Mouse (Mus musculus): ENCODE results near the gene Acsm1.
"Not testable (repeated sequence)": the region's sequence is repeated elsewhere in the genome, so short reads cannot be mapped to it uniquely, and the experiment has no call there.

Gene Acsm1

DNA sequence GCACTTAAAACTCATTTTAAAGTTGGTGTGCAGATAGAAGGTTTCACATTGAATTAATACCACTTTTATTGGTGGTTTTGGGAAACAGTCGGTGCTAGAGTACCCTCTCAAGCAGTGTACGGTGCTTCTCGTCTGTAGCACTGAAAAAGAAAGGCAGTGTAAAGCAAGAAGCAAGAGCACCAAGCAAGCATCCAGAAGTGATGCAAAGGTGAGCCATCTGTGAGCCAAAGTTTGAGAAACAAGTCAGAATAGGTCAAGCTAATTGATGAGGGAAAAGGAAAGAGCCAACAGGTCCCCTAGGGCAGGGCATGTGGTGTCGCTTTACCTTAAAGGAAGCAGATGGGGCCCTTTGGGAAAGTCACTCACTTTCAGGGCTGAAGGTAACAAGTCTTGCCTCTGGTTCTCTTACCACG, at the start of gene Acsm1:
Acsm1 (plus strand) TSS at position 363 of the 413 bp plus-strand sequence.
- no peak for DNase-seq (ENCODE audit: low spot score)

DNA sequence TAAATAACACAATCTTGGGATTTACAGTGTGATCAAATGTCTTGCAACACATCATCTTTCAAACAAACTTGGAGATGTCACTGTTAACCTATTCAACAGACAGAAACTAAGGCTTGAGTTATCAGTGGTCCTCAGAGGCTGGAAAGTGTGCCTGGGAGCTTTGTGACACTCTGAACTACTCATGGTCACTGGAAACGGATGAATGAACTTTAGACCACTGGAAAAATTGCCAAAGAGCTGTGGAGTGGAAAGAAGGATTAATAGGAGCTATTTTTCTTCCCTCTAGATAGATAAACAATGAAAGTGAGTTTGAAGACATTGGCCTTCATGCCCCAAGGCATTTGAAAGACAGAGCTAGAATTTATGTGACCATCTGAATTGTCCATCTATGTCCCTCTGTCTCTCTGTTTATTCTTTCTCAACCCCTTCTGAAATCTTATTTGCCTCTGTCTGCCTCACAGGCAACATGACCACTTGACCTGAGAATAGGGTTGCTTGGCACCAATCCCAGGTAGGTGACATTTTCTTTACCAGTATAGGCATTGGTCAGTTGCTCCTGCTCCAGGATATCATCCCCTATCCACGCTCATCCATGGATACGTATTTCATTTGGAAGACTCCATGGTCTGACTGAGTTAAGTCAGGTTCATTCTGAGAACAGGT, 46.9 kb upstream of the Acsm1 start:
- DNase-seq (ENCODE audit: low spot score): no peak

DNA sequence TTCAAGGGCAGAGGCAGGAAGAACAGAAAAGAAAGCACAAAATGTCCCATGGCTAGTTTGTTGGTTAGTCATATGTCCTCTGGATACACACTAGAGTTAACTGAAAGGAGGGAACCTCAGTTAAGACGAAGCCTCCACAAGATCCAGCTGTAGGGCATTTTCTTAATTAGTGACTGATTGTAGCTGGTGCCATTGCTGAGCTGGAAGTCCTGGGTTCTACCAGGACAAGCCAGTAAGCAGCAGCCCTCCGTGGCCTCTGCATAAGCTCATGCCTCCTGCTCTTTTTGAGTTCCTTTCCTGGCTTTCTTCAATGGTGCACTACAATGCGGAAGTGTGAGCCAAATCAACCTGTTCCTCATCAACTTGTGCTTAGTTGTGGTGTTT, 46.4 kb upstream of the Acsm1 start:
- DNase-seq (ENCODE audit: low spot score): no peak

DNA sequence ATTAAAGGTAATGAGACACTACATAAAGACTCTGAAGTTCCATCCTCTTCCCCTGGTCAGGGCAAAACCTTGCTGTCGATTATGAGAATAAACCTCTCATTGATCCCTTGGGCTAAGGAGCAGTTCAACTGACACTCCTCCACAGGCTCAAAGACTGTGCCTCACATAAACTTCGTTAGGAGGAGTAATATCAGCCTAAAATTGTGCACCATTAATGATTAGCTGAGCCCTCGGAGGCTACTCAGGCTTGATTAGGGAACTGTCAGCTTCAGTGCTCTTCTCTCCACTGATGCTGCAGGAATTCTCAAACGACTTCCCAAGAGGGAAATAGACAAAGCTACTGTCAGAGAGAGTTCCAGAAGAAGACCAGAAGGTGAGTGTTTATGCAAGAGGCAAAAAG, 45.4 kb upstream of the Acsm1 start:
- no peak for DNase-seq (ENCODE audit: low spot score)

DNA sequence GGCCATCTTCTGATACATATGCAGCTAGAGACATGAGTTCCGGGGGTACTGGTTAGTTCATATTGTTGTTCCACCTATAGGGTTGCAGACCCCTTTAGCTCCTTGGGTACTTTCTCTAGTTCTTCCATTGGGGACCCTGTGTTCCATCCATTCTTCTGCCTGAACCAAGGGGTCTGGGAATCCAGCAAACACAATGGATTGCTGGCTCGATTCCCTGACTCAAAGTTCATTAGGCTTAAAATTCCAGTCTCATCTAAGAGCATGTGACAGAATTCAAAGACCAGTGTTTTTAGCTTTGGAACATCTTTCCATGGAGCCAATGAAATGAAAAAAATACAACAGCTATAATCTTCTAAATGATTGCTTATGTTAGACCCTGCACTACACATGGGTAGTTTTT, 44.4 kb upstream of the Acsm1 start:
- not testable (repeated sequence) for DNase-seq (ENCODE audit: low spot score)

DNA sequence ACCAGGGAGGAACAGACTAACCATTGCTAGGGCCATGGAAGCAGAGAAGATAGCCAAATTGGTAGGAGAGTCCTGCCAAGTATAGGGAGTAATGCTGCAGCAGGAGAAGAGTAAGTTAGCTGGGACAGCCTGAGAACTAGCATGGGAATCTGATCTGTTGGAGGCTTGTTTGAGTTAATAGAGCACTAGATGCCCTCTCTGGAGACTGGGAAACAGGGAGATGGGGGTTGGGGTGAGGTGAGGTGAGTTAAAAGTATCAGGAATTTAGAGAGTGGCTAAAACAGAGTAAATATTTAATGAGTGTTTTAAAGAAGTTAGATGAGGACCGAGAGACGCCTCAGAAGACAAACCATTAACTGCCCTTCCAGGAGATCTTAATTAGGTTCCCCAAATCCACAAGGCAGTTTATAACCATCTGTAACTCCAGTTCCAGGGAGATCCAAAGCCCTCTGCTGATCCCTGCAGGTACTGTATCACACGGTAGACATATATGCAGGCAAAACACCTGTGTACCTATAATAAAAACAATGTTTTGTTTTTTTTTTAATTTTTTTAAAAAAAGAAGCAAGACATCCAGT, 12.2 kb upstream of the Acsm1 start:
- DNase-seq (ENCODE audit: low spot score): no peak

DNA sequence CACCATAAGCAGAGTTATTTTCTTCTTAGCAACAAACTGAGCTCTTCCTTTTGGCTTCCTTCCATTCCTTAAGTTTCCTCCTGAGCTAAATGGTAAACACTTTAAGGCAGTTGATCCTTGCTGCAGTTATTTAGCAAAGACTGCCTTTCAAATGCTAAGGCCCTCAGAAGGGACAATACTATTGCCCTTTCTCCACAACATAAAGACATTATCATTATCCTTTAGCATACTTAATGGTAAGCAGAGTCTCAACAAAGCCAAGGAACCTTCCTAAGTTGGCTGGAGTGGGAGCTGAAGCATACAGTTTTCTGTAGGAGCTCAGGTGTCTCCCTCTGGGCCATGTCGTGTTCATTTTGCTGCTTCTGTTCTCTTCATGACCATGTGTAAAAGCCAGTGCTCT, 11.5 kb upstream of the Acsm1 start:
- no peak for DNase-seq (ENCODE audit: low spot score)

DNA sequence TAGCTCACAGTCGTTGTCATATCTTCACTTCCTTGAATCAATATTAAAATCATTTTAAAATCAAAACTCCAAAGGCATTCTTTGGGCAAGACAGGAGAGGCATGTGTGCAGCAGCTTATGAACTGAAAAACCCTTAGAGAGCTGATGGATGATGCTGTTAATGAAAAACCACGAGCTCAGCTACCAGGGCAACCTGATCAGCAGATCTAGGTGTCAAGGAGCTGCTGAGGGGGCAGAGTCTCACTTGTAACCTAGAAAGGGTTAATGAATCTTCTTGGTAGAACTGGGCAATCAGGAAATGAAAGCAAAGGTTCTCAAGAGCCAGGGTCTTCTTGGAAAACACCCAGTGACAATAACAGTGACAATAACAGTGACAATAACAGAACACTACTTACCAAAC, 10.3 kb upstream of the Acsm1 start:
- no peak for DNase-seq (ENCODE audit: low spot score)

DNA sequence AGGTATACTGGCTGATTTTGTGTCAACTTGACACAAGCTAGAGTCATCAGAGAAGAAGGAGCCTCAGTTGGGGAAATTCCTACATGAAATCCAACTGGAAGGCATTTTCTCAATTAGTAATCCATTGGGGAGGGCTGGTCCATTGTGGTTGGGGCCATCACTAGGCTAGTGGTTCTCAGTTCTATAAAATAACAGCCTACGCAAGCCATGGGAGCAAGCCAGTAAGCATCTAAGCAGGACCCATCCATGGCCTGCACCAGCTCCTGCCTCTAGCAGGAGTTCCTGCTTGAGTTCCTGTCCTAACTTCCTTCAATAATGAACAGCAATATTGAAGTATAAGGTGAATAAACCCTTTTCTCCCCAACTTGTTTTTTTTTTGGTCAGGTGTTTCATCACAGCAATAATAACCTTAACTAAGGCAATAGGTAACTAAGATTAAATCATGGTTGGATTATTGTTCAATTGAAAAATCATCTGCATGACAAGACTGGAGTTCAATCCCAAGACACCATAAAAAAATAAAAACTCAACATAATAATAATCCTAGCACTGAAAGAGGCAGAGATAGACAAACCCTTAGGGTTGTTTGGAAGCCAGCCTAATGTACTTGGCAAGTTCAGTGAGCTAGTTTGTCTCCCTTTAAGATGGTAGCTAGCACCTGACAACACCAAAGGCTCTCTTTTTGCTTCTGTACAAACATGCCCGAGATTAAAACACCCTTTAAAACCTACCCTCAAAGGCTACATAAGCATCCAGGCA, 5.5 kb upstream of the Acsm1 start:
- no peak for DNase-seq (ENCODE audit: low spot score)

DNA sequence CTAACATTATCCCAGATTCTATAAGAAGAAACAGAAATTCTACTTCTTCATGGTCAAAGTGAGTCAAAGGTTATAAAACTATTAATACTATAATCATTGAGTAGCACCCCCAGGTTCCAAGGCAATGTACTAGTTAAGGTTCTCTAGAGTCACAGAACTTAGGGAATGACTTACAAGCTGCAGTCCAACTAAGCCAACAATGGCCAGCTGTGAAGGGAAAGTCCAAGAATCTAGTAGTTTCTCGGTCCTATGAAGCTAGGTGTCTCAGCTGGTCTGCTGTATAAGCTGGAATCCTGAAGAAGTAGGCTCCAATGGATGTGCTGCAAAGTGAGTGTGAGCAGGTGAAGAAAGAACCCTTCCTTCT, 4.9 kb upstream of the Acsm1 start:
- no peak for DNase-seq (ENCODE audit: low spot score)

DNA sequence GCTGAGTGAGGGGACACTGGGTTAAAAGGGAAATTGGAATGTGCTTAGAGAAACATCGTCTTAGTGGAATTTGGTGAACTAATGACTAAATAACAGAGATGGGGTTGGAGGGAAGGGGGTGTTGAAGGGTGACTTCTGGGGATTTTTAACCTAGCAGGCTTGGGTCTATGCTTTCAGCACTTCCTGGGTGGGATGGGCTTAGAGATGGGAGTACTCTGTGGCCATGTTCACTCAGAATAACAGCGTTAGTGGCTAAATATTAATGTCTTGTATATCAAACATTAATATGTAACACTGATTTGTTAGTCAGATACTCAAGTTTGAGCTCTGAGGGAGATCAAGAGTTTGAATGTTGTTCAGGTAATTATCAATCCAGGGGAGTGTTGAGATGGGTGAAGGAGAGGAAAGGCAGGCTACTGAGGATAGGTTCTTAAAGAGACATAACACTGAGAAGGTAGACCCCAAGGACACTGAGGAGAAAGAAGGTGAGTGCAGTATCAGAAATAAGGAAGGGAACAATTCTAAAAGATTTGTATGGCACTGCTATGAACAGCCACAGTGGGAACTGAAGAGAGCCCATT, 1.8 kb upstream of the Acsm1 start:
- no peak for DNase-seq (ENCODE audit: low spot score)

DNA sequence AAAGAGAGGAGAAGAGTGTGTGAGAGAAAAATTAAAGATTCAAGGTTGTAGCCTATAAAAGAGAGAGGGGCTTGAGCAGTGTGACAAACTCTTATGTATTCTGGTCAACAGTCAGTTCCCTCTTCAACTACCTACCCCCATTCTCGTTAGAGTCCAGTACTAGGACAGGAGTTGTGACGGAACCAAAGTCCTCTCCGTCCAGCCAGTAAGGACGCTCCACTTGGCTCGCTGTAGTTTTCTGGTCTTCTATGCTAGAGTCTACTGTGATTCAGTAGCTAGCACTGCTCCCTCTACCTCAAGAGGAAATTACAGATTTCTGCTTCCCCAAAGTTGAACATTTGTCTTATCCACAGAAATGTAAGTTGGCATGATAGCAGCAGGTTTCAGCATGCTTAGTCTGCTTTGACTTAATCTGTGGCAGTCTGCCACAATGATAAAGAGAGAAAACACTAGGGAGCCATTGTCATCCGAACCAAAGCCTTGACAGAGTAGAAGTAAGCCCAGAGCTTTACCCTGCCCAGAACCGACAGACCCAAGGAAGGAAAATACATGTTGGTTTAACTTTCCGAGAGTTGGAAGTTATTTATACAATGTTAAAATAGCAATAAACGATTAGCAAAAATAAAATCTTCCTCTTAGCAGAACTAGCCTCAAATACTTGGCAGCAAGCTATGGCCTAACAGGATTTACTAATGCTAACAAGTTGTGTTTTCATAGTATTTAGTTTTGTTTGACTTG, 731 bp upstream of the Acsm1 start:
- DNase-seq (ENCODE audit: low spot score): no peak

DNA sequence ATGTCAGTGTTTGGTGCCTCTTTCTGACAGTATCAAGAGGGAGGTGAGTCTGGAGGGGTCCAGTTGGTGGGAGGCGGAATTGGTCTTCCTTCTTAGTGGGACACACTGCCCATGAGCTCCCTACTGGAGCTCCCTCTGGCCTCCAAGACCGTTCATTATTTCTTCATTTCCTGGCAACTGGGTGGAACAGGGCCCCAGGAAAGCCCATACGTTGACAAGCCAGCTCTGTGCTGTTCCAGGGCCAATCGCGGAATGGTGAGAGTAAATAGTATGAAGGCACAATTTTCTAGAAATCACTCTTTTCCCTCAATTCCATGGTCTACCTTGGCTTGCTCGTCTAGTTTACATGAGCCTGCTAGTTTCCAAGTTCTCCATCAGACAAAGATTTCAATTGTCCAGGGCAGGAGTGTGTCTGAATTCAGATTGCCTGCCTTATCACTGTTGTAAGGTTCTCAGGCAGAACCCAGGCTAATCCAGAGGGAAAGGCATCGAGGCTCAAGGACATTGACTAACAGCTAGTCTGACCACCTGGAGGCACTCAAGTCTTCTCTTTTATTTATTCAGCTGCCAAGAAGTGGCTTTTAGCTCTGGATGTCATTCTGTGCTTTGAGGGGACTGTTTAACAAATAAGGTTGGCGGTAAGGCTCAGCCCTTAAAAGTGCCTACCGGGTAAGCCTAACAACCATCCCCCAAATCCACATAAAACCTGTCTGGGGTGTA, 1.1 kb downstream of the Acsm1 start:
- no peak for DNase-seq (ENCODE audit: low spot score)

DNA sequence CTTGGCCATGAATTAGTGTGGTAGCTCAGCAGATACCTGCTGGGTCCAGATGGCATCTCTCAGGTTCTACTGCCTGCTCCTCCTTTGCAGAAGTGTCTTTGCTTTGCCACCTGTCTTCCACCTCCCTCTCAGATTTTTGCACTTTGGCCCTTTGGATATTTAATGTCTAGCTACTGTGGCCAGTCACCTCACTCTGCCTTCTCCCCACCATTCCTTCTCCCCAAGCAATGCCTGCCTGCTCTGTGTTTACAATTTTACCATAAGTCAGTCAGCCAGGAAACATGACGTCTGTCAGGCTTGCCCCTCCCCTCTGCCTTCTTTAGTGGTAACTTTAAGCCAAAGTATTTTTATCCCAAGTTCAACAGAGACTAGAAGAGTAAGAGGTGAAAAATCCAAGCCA, 9.7 kb downstream of the Acsm1 start:
- DNase-seq (ENCODE audit: low spot score): no peak

DNA sequence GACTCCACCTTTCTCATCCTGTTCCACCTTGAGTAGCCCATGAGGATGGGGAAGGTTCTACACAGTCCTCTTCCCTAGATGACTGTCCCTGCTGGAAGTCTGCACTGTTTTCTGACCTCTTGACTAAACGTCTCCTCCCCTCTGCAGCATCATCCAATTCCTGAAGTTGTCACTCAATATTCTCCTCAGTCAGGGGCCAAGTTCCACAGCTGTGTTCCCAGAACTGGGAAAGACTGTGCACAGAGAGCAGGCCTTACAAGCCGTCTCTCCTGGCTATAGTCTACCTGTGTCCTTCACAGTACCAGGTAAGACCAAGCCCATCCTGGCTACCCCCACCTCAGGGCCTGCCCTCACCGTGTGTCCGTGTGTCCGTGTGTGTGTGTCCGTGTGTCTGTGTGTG, 10.8 kb downstream of the Acsm1 start:
- no peak for DNase-seq (ENCODE audit: low spot score)

DNA sequence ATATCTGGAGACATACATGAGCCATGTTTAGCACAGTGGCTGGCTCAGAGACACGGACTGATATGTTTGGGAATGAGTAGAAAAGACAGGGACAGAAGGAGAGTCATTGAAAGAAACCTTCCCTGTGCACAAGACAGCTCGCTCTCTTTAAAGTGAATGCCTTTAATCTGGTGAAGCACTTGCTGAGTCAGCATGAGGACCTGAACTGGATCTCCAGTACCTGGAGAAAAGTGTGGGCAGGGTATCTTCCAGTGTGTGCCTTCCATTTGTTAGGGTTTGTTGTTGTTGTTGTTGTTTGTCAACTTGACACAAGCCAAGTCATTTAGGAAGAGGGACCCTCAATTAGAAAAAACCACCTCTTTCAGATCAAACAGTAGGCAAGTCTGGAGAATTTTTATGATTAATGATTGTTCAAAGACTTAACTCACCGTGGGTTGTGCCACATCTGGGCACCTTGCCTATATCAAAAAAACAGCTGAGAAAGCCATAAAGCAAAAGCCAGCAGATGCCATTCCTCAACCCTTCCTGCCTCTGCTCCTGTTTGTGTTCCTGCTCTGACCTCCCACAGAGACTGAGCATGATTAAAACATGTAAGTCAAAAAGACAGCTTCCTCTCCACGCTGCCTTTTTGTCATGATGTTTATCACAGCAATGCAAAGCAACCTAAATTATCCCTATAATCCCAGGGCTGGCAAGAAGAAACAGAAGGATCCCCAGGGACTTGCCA, 11.5 kb downstream of the Acsm1 start:
- no peak for DNase-seq (ENCODE audit: low spot score)

DNA sequence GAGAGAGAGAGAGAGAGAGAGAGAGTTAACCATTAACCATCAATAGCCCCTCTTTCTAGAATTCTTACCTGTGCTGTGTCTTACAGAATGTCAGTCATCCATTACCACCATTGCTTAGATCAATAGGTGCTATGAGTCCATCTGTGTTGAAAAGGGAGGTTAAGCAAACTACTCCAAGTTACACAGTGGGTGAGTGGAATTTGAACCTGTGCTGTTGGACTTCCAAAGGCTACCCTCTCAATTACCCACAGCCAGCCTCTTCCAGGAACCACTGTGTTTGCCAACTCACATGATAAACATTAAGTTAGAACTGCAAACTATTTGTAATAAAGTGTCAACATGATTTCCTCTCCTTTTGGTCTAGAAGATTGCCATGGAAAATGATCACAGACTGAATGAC, 13.3 kb downstream of the Acsm1 start:
- DNase-seq (ENCODE audit: low spot score): no peak

DNA sequence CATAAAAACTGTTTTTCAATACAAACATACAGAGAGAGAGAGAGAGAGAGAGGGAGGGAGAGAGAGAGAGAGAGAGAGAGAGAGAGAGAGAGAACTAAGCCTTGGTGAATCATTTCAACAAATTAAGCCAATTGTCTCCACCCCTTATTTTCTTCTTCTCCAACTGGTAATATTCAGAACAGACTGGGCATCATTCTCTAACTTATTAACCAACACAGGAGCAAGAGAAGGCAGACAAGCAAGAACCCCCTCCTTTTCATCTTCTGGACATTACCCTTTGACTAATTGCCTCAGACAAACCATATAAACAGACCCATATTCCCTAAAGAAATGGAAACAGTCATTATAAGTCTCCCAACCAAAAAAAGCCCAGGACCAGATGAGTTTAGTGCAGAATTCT, 31.9 kb downstream of the Acsm1 start:
- no peak for DNase-seq (ENCODE audit: low spot score)

DNA sequence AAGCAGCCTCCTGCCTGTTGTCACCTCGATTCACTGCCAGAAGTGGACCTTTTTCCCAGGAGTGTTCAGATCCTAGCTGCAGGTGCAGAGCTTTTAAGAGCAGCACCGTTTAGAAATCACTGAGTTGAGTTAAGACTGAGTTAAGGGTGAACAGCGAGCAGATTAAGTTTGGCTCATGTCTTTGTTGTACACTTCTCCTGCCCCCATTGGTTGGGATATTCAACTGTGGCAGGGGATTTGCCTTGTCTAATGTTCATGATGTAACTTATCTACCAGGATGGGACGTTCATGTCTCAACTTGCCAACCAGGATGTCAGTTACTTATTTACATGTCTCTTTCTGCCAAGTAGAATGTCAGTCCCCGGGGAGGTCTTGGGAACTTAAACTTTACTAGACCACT, 35.5 kb downstream of the Acsm1 start:
- no peak for DNase-seq (ENCODE audit: low spot score)

DNA sequence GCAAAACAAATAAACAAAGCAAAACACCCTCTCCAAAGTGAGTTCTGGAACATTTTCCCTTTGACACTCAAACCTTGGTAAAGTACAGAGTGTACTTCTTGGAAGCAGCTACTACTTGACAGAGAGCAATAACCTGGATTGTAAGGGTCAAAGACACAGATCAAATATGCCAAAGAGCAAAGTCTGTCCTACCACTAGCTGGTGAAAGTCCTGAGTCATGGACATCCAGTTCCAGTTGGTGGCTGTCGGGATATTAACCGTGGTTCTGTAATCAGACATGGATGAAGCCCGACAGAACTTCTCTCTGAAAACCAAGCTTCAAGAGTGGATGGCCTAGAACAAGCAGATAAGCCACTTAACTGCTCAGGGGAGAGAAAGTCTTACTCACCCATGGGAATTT, 61.1 kb downstream of the Acsm1 start:
- no peak for DNase-seq (ENCODE audit: low spot score)

DNA sequence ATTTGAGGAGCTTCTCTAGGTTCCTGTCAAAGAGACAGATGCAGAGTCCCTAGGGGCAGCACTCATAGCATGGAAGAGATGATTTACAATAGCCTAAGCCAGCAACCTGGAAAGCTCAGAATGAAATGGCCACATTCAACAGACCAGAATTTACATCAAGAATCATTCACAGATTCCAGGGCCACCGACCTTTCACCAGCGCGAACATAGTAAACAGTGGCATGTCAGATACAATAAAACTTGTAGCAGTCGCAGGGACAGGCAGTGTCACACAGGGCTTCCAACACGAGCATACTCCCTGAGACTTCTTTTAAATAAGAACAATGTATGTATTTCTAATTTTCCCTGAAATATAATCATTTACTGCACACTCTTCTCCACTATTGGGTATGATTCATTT, 63.6 kb downstream of the Acsm1 start:
- no peak for DNase-seq (ENCODE audit: low spot score)

All from layer of hippocampus, adult 11-12 months (tissue).